Mouse (Mus musculus) hindbrain, embryonic 14.5 days (tissue): ENCODE measurements around the gene Hnrnph1. TPM values are rescaled to one million over a fixed set of nuclear protein-coding genes. Genes with fewer than 3 reads are reported as not detected.

Experiments used
- ATAC-seq: fragments of 200-750 bp; cut with Nextera tagmentation; 2 replicates; pipeline ENCODE4 v1.8.0; 2017; ENCODE audit warnings: moderate number of reproducible peaks, mild to moderate bottlenecking, moderate TSS enrichment, moderate library complexity; ENCODE audit not compliant: low FRiP score
- DNase-seq: peaks from one replicate; pipeline ENCODE4 v3.0.0-alpha.2; 2015; ENCODE audit warnings: low spot score
- H3K27ac ChIP-seq: fragments of 300-500 bp; sonication (generic); 2 replicates; pipeline ENCODE4 v1.5.1; 2014; ENCODE audit warnings: mild to moderate bottlenecking, moderate library complexity
- H3K27me3 ChIP-seq: fragments of 300-500 bp; sonication (generic); 2 replicates; pipeline ENCODE4 v1.6.1; 2014; ENCODE audit warnings: mild to moderate bottlenecking, low read length, mixed read lengths; ENCODE audit not compliant: control insufficient read depth, insufficient read depth
- H3K36me3 ChIP-seq: fragments of 300-500 bp; sonication (generic); replicated peaks from 2 replicates; pipeline ENCODE4 v1.6.1; 2014; ENCODE audit not compliant: control insufficient read depth, insufficient read depth
- H3K4me1 ChIP-seq: fragments of 300-500 bp; sonication (generic); replicated peaks from 2 replicates; pipeline ENCODE4 v1.6.1; 2014; ENCODE audit warnings: antibody characterized with exemption, low read length, mixed read lengths; ENCODE audit not compliant: control insufficient read depth, insufficient read depth
- H3K4me2 ChIP-seq: fragments of 300-500 bp; sonication (generic); replicated peaks from 2 replicates; pipeline ENCODE4 v1.6.1; 2014; ENCODE audit warnings: mild to moderate bottlenecking, moderate library complexity
- H3K4me3 ChIP-seq: fragments of 300-500 bp; sonication (generic); replicated peaks from 2 replicates; pipeline ENCODE4 v1.5.1; 2014; ENCODE audit warnings: mild to moderate bottlenecking, low read length
- H3K9ac ChIP-seq: fragments of 300-500 bp; sonication (generic); 2 replicates; pipeline ENCODE4 v1.6.1; 2014
- H3K9me3 ChIP-seq: fragments of 300-500 bp; sonication (generic); 2 replicates; pipeline ENCODE4 v1.6.1; 2016; ENCODE audit warnings: low read length; ENCODE audit not compliant: control insufficient read depth
- WGBS: fragments of 180-500 bp; shearing (Covaris S2); extraction: QIAGEN DNeasy Blood & Tissue Kit; methylation state at CpG from one replicate; pipeline ENCODE4 v1.1.7; 2014; 5-methylcytosine and 5-hydroxymethylcytosine counted together
- polyA plus RNA-seq: library from polyadenylated mRNA; unstranded; fragments of >200 nt; fragmentation: Nextera tagmentation; extraction: Ambion mirVana; gene quantifications from 2 replicates; pipeline ENCODE4 v1.2.1, GENCODE M21; 2014

The Hnrnph1 gene
- polyA plus RNA-seq, 1 experiment from 2014 or later, result 429 TPM

- Histone ChIP-seq H3K4me2 (no peak overlapping the region), H3K9me3 (no peaks in the 10 kb centered on the region), H3K27ac (no peak overlapping the region), H3K4me3 (no peak overlapping the region), H3K36me3 (peaks cover 81% of the 10 kb centered on the region), H3K9ac (no peak overlapping the region), H3K4me1 (no peaks in the 10 kb centered on the region), H3K27me3 (no peaks in the 10 kb centered on the region)
- no peak for DNase-seq
- ATAC-seq, result no peak
- 91% methylated on average over 7 of the region's 7 CpGs for WGBS
Measured at GRCm38 (mm10) chr11:50394731-50395130, 17.9 kb downstream of the Hnrnph1 start.

DNA sequence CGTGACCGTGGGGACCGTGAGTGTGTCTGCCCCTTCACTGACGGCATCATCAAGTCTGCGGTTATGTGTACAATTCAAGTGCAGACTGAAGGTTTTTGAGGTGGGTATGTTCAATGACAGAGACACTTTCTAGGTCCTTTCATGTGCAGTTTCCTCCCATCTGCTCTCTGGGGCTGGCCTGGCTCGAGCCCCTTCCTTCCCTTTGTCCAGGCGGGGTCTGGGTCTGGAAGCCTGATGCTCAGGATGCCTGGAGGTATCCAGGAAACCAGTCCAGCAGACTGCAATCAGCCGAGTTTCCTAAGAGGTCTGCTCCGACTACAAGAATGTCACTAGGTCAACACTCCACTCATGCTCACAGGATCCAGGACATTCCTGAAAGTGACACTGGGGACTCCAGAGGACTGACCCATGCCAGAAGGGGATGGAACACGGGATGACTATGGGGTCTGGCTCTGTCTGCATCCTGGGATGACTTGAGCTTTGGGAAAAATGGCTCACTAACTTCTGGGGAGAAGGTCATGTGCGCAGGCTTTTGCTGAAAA lies 20.0 kb downstream of the Hnrnph1 start:
- H3K36me3 ChIP-seq, result peaks cover 87% of the 10 kb centered on the region
- DNase-seq (no peak), ATAC-seq (no peak)
- WGBS, result 75% methylated on average over 11 of the region's 11 CpGs
- no peak overlapping the region for H3K27ac ChIP-seq
- no peak overlapping the region for H3K9ac ChIP-seq
- no peaks in the 10 kb centered on the region for H3K9me3 ChIP-seq
- H3K27me3 ChIP-seq, result no peaks in the 10 kb centered on the region
- H3K4me3 ChIP-seq, result no peak overlapping the region
- H3K4me2 ChIP-seq, result no peak overlapping the region
- no peaks in the 10 kb centered on the region for H3K4me1 ChIP-seq

DNA sequence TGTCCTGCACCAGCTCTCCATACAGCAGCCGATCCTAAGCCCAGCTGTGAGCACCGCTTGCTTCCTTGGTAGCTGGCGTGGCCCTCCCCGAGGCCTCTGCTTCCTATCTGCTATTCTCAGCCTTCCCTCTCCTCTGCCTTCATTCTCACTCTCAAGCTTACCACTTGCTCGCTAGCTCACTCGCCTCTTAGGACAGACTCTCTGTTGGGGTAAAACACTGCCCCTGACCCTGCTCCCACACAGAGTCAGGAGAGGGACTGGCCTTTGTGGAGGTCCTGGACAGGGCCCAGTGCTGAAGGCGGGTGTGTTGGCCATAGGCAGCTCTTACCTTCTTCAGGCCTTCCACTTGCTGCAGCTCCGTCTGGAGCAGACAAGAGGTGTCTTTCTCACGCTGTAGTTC lies 20.5 kb downstream of the Hnrnph1 start:
- H3K27me3 ChIP-seq, result no peaks in the 10 kb centered on the region
- ATAC-seq (no peak), DNase-seq (no peak)
- 87% methylated on average over 9 of the region's 9 CpGs for WGBS
- peaks cover 87% of the 10 kb centered on the region for H3K36me3 ChIP-seq
- no peak overlapping the region for H3K4me3 ChIP-seq
- H3K4me1 ChIP-seq, result no peaks in the 10 kb centered on the region
- no peak overlapping the region for H3K9ac ChIP-seq
- H3K4me2 ChIP-seq, result no peak overlapping the region
- no peak overlapping the region for H3K27ac ChIP-seq
- no peaks in the 10 kb centered on the region for H3K9me3 ChIP-seq

GRCm38 (mm10) chr11:50398803-50399202 lies 22.0 kb downstream of the Hnrnph1 start:
- Histone ChIP-seq H3K9me3 (no peaks in the 10 kb centered on the region), H3K4me2 (no peak overlapping the region), H3K9ac (no peak overlapping the region), H3K4me3 (no peak overlapping the region), H3K27me3 (no peaks in the 10 kb centered on the region), H3K27ac (no peak overlapping the region), H3K4me1 (no peaks in the 10 kb centered on the region), H3K36me3 (peaks cover 89% of the 10 kb centered on the region)
- no peak for ATAC-seq
- no peak for DNase-seq
- 90% methylated on average over 13 of the region's 13 CpGs for WGBS

DNA sequence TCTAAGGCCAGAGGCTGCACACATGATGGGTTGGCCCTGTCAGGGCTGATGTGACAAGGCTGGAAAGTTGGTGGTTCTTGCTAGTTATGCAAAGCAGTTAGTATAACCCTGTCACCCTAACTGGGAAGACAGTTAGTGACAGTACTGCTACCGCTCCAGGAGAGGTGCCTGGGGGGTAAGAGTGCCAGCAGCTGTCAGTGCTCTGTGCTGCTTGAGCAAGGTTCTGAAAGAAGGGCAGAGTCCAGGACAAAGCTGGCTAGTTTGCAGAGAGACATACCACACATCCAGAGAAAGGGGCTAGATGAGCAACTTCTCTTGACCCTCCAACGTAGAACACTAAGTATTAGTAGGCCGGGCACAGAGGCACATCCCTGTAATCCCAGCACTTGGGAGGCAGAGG lies 25.7 kb downstream of the Hnrnph1 start:
- Histone ChIP-seq H3K4me1 (no peaks in the 10 kb centered on the region), H3K9me3 (no peaks in the 10 kb centered on the region), H3K9ac (no peak overlapping the region), H3K36me3 (peaks cover 92% of the 10 kb centered on the region), H3K4me2 (no peak overlapping the region), H3K27me3 (no peaks in the 10 kb centered on the region), H3K27ac (no peak overlapping the region), H3K4me3 (no peak overlapping the region)
- DNase-seq (no peak), ATAC-seq (no peak)
- WGBS, result 97% methylated on average over 3 of the region's 3 CpGs

GRCm38 (mm10) chr11:50403367-50404014 lies 26.7 kb downstream of the Hnrnph1 start:
- no peak overlapping the region for H3K4me3 ChIP-seq
- H3K4me2 ChIP-seq, result no peak overlapping the region
- H3K36me3 ChIP-seq, result peaks cover 88% of the 10 kb centered on the region
- no peak overlapping the region for H3K9ac ChIP-seq
- no peaks in the 10 kb centered on the region for H3K27me3 ChIP-seq
- WGBS, result 73% methylated on average over 10 of the region's 10 CpGs
- no peak for ATAC-seq
- H3K9me3 ChIP-seq, result no peaks in the 10 kb centered on the region
- DNase-seq, result no peak
- H3K4me1 ChIP-seq, result no peaks in the 10 kb centered on the region
- H3K27ac ChIP-seq, result no peak overlapping the region

GRCm38 (mm10) chr11:50407235-50407634 lies 30.4 kb downstream of the Hnrnph1 start:
- Histone ChIP-seq H3K9ac (no peak overlapping the region), H3K4me2 (no peak overlapping the region), H3K4me3 (no peak overlapping the region), H3K27ac (no peak overlapping the region), H3K27me3 (no peaks in the 10 kb centered on the region), H3K9me3 (no peaks in the 10 kb centered on the region), H3K36me3 (peaks cover 87% of the 10 kb centered on the region), H3K4me1 (no peaks in the 10 kb centered on the region)
- no peak for ATAC-seq
- WGBS, result 62% methylated on average over 6 of the region's 6 CpGs
- no peak for DNase-seq

- H3K27ac ChIP-seq, result no peak overlapping the region
- ATAC-seq (no peak), DNase-seq (no peak)
- no peaks in the 10 kb centered on the region for H3K4me1 ChIP-seq
- H3K36me3 ChIP-seq, result peaks cover 75% of the 10 kb centered on the region
- no peak overlapping the region for H3K9ac ChIP-seq
- 93% methylated on average over 6 of the region's 6 CpGs for WGBS
- H3K27me3 ChIP-seq, result no peaks in the 10 kb centered on the region
- no peaks in the 10 kb centered on the region for H3K9me3 ChIP-seq
- no peak overlapping the region for H3K4me3 ChIP-seq
- no peak overlapping the region for H3K4me2 ChIP-seq
Measured at GRCm38 (mm10) chr11:50415563-50416241, 38.9 kb downstream of the Hnrnph1 start.

DNA sequence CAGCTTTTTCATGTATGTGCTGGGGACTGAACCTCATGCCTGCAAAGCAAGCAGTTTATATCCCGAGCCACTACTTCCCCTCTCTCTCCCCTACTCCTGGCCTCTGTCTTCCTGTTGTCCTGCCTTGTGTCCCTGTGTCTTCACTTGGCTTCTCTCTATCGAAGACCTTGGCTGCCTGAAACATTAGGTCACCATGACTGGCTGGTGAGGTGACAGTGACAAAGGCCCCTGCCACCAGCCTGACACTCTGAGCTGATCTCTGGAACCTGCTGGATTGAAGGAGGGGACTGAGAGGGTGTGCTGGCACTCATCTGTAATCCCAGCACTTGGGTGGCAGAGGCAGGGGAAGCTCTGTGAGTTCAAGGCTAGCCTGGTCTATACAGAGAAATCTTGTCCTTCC lies 41.1 kb downstream of the Hnrnph1 start:
- H3K36me3 ChIP-seq, result peaks cover 59% of the 10 kb centered on the region
- H3K4me1 ChIP-seq, result peaks cover 5% of the 10 kb centered on the region; the same call in 1 of the 2 replicates
- no peaks in the 10 kb centered on the region for H3K27me3 ChIP-seq
- H3K27ac ChIP-seq, result no peak overlapping the region
- H3K4me2 ChIP-seq, result no peak overlapping the region
- no peak overlapping the region for H3K4me3 ChIP-seq
- WGBS, result 75% methylated on average over 2 of the region's 2 CpGs
- no peak overlapping the region for H3K9ac ChIP-seq
- no peak for DNase-seq
- no peak for ATAC-seq
- H3K9me3 ChIP-seq, result no peaks in the 10 kb centered on the region
